Mouse (Mus musculus) right cerebral cortex, postnatal 10 days (tissue): ENCODE data around the gene Acbd3.

Source experiments
- DNase-seq, 2 experiments: peaks; one replicate each; pipeline ENCODE4 v3.0.0; 2021; ENCODE audit warnings: low spot score in 2 of 2

Acbd3 gene

GRCm38 (mm10) chr1:180782906-180783579, 57.2 kb downstream of the Acbd3 start:
- DNase-seq, result no peak

- no peak for DNase-seq
These were observed 57.7 kb downstream of the Acbd3 start for GRCm38 (mm10) chr1:180783580-180783928.

GRCm38 (mm10) chr1:180791821-180792480, 66.1 kb downstream of the Acbd3 start:
- no peak for DNase-seq

DNA sequence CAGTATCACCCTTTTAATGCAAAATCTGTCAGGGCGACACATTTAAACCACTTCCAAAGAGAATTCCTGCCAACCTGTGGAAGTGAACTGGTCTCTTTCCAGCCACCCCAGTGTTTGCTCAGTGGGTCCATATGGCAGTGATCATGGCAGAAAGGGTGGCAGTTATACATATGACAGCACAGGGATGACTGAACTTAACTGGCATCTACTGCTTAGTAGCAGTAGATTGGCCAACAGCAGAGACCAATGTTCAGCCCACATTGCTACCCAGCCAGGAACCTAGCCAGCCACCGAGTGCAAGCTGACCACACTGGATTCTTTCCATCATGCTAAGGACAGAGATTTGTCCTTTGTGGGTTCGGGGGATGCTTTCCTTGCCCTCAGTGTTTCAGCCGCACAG, 67.0 kb downstream of the Acbd3 start:
- no peak for DNase-seq

- DNase-seq, result no peak
These were observed 67.7 kb downstream of the Acbd3 start for GRCm38 (mm10) chr1:180793445-180794117.

GRCm38 (mm10) chr1:180794170-180794569, 68.3 kb downstream of the Acbd3 start:
- no peak for DNase-seq

DNA sequence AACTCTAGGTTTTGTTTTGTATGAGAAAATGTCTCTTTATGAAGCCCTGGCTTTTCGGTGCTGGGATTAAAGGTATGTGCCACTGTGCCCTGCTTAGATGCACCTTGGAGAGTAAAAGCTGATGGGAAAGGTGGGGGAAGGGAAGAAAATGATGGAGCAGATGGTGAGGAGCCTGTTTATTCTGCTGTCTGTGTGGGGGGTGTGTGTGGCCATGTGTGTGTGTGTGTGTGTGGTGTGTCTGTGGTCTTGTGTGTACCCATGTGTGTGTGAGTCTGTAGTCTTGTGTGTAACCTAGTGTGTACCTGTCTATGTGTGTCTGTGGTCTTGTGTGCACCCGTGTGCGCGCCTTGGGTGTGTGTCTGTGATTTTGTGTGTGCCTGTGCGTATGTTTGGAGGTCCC, 72.8 kb downstream of the Acbd3 start:
- DNase-seq, result no peak

DNA sequence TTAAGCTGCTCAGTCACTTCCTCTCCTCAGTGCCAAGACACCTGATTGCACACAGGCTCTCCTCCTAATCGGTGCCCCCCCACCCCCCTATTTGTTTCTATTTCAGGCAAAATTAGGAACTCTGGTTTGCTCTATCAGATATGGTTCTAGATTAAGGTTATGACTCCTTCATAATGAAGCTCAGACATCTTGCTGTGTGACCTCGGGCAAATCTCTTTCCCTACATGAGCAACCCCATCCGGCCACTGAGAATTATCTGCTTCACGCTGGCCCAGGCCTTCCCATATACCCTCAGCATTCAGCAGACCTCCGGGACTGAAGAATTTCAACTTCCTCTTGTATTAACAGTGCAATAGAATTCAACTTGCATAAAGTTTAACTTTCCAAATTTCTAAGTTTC, 73.4 kb downstream of the Acbd3 start:
- DNase-seq, result no peak

DNA sequence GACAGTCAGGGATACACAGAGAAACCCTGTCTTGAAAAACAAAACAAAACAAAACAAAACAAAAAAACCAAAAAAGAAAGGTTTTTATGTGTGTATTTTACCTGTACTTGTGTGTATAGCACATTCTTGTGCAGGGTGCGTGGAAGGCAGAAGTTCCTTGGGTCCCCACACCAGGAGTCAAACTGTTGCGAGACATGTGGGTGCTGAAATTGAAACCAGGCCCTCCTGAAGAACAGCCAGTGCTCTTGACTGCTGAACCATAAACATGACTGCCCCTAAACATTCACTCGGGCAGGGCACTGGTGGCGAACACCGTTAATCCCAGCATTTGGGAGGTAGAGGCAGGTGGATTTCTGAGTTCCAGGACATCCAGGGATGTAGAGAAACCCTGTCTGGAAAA, 74.2 kb downstream of the Acbd3 start:
- DNase-seq, result no peak

DNA sequence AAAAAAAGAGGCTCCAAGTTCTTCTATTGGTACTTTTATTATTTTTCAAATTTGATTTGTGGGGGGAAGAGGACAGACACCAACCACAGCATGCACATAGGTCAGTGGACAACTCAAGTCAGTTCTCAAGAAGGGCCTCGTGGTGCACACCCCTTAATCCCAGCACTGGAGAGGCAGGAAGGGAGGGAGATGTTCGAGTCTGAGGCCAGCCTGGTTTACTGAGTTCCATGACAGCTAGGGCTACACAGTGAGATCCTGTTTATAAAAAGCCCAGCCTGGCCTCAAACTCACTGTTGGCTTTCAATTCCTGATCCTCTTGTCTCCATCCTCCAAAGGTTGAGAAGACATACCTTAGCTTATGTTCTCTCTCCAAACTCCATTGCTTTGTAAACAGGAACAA, 75.0 kb downstream of the Acbd3 start:
- no peak for DNase-seq

- DNase-seq, result no peak
These were observed 75.7 kb downstream of the Acbd3 start for GRCm38 (mm10) chr1:180801466-180801994.
